Mouse (Mus musculus) hematopoietic stem cell, adult 5-6 weeks (primary cell): ENCODE measurements at regions not wholly inside any gene's neighbourhood (a gene's known extent, or its start where the extent isn't known, plus 50 kb on each side); places are given as distances from the start of the nearest gene placed in this dataset.

Experiments
- ATAC-seq, 2 experiments: fragments of 125-278 bp in 1 of 2; replicated peaks in 1 of 2; 2 replicates each; pipeline ENCODE4 v1.8.0; 2016 to 2017; ENCODE audit warnings: inconsistent platforms in 2 of 2, mild to moderate bottlenecking in 2 of 2, moderate number of reproducible peaks in 2 of 2, low read depth in 1 of 2, moderate TSS enrichment in 1 of 2; ENCODE audit not compliant: low FRiP score in 2 of 2, poor library complexity in 2 of 2, severe bottlenecking in 2 of 2, insufficient read depth in 1 of 2, low TSS enrichment in 1 of 2

DNA sequence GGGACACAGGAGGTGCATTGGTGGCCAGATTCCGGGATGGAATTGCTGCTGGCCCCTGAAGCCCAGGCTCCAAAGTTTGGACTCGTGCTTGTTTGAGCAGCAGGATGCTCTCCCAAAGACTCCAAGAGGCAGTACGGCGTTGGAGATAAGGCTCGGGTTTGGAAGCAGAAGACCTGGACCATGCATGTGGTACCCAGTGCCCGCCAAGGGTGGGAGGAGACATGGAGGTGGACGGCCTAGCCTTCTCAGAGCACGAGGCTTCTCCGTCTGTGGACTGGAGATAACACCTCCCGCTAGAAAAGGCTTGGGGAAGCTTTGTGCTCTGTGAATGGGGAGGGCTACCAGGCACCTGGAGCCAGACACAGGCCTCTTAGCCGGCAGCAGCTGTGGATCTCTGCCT lies 271.7 kb downstream of the Rps6kc1 start:
- ATAC-seq: no peak

DNA sequence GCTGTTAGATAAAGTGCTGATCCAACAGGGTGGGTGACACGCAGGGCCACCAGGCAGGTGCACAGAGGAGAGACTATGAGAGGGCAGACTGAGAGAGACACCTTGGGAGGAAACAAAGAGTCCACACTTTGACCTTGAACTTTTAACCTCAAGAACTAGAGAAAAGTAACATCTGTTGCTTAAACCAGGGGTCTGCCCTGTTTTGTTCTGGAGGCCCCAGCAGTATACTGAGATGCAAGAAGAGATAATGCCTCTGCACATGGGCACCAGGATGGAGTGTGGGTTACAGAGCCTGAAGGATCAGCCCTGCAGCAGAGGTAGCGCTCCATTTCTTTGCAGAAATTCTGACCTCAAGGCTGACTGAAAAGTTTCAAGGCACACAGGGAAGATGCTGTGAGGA lies 276.6 kb downstream of the Rps6kc1 start:
- no peak for ATAC-seq

DNA sequence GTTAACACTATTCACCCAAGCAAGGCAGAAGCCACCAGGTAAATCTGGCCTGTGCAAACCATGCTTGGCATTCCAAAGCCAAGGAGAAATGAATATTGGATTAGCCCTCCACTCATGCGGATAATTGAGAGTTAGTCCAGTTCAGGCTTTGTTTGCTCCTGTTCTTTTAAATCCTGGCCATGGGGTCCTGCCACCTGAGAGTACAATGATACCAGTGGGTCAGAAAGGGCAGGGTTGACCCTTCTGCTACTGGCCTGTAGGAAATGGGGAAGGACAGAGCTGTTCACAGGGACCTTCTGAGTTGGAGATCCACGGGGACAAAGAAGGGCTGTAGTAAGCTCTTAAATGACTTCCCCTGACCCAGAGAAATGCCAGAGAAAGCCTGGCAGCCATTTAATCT lies 279.9 kb downstream of the Rps6kc1 start:
- no peak for ATAC-seq

DNA sequence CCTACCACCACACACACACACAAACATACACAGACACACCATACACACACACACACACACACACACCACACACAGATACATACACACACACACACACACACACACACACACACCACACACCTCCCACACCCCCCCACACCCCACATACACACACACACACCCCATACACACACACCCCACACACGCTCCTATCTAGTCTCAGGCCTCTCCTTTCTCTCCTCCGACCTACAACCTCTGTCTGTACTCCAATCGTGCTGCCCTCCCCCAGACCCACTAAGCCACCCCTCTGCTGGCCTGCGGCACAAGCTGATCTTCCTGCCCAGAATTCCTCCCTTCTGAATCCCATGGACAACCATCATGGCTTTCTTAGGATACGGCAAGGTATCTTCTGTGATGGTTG lies 281.4 kb downstream of the Rps6kc1 start:
- no peak for ATAC-seq

DNA sequence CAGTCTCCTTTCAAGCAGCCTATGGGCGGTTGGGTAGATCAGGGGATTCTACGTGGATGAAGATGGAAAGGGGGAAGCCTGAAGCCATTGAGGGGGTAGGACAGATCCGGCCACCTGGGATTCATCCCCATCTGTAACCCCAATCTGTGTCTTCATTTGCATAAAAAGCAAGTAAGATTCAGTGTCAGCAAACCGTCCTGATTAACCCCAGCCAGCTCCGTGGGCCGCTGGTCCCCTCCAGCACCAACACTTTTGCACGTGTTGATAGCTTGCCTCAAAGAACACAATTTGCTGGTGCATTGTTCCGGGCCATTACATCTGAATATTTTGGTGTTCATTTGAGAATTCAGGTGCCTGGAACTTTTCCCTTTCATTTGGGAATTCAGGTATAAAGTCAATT lies 287.7 kb downstream of the Rps6kc1 start:
- ATAC-seq: no peak

DNA sequence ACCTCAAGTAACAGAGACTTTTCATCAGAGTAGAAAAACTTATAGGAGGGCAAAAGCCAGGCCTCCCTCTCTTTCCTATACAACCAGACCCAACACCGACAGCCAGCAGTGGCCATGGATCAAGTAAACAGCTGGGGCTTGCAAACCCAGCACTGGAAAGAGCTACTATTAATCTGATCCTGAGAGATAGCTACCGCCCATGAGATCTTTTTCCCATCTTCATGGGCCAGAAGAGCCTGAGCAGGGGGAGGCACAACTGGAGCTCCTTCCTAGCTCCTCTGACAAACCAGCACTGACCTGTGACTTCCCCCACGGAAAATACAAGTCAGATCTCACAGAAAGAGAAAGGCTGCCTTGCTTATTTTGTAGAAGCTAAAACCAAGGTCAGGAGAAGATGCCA lies 311.1 kb downstream of the Rps6kc1 start:
- no peak for ATAC-seq

DNA sequence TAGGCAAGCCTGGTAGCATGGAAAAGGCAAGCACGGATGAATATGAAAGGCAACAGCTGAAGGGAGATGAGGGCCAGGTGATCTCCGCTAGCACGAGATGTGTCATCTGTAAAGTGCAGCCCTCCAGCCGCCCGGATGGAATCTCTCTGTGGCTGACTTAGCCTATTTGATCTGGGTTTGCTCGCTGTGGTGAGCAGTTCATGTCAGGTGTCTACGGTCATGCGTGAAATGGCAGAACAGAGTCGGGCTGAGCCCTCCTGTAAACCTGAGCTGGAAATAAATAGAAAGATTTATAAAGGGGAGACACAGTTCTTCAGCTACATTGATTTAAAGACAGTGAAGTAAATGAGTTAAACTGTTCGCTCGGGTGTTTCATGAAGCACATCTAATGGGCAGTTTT lies 311.9 kb downstream of the Rps6kc1 start:
- ATAC-seq: no peak

DNA sequence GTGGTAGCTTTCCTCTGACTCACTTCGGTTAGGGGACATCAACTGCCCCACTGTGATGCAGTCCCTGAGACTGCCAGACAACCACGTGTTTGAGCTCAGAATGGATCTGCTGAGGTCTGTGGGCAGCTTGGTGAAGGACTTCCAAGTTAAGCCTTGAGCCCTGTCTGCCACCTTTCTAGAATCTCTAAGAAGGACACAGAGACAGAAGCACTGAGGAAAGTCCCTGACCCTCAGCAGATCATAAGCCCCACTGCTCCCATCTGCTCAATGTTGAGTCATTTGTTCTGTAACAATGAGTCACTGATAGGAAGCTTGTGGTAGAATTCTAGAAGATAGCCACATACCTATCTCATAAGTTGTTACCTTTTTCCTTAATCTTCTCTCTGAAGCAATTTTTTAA lies 315.4 kb downstream of the Rps6kc1 start:
- ATAC-seq: no peak

DNA sequence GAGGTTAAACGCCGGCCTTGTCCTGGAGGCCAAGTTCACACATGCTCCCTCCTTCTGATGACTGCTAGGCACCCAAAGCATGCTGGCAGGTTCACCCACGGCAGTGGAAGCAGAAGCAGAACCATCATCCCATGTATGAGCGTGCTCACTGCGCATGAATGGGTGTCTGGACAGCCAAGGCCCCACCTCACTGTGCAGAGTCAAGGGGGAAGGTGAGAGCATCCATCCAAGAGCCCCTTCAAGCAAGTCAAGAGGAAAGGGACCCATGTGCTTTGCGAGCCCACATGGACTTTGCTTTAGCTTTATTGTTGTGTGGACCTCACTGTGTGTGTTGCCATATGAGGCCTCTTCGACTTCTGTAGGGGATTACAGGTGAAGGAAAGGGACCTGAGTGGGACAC lies 319.9 kb downstream of the Rps6kc1 start:
- no peak for ATAC-seq

DNA sequence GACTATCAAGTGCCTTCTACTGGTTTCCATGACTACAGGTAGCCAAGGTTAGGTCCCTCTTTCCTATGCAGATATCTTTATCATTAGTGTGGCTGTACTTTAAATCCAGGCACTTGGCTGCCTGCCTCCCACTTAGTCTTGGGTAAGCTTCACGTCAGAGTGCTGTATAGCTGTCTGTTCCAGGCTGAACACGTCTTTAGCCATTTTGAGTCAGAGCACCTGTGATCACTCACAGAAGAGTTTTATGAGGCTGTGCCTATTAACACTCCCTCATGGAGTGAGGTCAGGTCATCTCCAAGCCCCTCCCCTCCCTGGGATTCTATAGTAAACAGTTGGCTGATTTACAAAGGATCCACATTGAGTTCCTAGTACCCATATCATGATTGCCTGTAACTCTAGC lies 322.0 kb downstream of the Rps6kc1 start:
- ATAC-seq: no peak

DNA sequence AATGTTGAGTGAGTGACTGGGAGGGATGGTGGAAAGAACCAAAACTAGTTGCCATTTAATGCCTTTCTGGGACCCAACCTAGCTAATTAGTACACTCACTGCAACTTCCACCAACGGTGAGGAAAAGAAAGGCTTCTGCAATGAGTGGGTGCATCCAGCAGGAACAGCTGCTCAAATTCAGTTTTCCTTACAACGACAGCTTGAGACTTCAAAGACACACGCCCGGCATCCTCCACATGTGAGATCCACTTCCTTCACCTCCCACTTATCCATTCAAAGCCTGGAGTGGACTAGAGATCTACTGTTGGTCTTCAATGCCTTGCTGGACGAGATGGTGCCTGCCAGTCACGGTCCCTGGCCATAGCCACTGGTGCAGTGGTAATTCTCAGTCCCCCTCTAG lies 328.3 kb downstream of the Rps6kc1 start:
- no peak for ATAC-seq

DNA sequence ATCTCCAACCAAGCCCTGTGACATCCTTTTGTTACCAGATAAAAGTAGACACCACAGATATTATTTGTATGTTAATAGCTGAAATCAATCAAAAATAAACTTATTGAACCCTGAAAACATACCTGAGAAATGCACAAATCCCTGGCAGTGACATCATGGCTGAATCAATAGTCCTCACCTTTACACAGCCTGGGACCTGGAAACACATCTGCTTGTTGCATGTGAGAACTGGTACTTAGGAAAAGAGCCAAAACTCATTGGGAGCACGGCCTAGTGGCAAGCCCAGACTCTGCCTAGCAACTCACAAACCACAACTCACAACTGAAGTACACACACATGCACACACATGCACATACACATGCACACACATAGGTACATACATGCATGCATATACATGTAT lies 330.9 kb downstream of the Rps6kc1 start:
- ATAC-seq: no peak

DNA sequence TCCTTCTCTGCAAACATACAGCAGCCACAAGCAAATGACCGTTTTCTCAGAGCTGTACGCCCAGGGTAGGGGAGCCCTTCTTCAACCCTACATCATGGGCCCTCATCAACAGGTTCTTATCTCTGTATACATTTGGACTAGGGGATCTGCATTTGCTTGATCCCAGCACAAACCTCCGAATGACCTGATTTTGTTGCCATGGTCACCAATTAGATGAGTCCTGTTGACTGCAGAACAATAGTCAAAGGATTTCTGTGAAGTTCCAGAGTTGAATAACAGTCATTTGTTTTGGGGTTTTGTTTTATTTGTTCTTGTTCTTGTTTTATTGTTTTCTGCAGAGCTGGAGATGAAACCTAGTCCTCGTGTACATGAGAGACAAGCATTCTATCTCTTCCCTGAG lies 340.6 kb downstream of the Rps6kc1 start:
- no peak for ATAC-seq

DNA sequence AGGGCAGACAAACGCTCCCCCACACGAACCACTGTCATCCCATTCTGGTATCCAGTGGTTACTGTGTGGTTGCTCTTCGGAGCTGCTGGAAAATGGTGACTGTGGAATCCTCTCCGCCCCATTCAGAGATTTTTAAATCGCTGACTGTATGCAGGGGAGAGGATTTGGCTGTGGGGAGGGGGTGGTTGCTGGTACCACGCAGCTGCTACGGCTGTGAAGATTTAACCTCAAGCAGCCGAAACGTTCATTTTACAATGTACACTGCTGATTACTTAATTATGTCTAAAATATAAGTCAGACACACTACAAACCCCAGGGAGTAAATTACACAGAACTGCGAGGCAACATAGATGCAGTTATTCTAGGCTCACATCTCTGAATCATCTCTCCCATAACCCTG lies 341.0 kb downstream of the Rps6kc1 start:
- no peak for ATAC-seq

DNA sequence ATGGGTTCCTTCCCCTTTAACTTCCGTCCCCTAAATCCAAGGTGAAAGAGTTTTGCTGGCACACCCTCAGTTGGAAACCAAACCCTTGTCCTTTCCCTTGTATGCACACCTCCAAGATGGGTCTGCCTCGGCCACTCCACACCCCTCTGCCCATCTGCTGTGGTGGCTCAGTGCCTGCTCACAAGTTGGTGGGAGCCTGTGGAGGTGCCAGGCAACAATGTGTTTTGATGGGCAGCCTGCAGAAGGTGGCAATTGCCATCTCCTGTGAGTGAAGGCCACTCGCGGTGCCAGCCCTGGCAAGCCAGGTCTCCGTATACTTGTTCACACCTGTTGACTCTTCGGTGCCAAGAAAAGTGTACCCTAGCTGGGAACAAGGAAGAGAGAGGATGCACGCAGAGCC lies 344.8 kb downstream of the Rps6kc1 start:
- ATAC-seq: no peak

DNA sequence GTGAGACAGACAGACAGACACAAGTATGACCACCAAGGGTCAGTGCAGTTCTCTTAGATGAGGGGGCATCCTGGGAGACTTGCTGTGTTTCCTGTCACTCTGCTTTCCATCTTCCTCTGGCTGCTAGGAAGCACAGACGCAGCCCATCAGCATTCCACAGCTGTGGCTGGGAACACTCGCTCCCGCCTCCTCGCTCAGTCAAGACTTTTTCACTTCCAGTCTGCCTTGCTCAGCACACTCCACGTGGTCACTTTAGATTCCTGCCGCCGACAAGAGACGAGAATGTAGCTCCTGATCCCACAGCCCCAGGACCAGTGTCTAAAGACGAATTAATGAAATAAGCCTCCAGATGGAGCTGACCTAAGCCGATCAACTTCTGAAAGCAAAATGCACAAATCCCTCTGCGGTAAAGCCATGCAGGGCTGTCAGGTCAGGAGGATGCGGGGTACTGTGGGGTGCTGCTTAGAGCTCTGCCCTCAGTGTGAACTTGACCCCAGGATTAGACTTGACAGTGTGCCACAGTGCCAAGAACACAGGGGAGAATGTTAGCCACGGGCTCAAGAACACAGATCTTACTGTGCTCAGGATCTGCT lies 348.6 kb downstream of the Rps6kc1 start:
- ATAC-seq: no peak

DNA sequence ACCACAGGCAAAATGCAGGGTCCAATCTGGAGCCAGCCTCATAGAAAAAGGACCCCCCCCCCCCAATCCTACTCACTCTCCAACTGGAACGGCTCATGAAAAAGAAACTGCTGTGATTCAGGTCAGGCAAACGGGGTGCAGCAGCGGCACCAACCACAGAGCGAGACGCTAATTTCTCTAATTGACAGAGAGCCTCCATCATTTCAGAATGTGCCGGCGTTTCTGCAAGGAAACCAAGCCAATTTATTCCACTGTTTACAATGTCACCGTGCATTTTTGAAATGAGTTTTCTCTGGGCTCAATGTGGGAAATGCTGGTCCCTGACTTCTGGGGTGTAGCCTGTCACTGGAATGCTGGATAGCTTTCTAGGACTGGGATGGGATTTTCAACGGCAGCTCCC lies 351.5 kb downstream of the Rps6kc1 start:
- no peak for ATAC-seq

DNA sequence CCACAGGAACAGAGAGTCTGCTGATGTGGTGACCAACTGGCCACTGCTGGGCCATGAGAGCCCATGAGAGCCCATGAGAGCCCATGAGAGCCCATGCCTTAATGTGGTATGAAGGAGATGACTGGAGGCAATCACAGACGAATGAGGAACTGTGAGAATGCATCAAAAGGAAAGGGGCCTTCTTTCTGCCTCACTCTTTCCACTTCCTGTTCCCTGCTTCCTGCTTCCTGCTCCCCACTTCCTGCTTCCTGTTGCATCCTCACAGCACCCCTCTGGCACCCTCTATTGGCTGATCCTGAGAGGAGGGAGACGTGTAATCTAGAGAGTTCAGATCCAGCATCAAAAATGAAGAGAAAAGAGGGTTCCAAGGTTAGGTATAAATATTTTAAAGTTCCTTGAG lies 369.7 kb downstream of the Rps6kc1 start:
- no peak for ATAC-seq

DNA sequence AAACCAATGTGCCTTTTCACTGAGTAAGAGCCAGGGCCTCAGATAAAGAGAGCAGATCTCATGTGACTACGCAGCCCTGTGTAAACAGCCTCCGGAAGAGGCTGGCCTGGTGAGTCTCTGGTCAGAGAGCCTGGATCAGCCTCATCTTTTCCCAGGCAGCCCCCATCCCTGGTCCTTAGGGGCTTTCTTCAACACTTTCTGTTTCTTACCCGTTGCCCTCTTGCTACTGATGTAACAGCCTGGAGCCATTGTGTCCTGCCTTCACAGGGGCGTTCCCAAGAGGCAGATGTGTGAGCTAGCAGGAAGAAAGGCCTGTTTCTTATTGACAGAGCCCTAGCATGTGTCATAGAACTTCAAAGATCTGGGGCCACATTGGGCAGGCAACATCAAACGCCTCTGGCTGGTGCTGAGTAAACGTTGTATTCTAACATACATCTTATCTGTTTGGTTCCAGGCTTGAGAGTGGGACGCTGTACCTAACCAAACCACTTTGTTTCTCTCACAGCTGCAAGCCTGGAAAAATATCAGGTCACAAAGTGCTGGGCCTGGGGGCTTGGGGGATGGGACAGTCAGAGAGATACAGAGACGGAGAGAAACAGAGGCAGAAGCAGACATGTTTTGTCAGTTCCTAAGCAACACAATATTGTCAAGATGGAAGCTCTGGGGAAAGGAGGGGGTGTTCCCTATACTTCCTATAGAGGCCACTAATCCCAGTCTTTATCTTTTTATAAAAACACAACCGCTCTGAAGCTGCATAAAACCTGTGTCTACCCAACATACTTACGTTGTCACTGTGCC lies 362.6 kb upstream of the Prox1 start:
- no peak for ATAC-seq
